Mouse (Mus musculus) neural tube, embryonic 15.5 days (tissue): ENCODE measurements around the gene Asxl2. TPM values are rescaled to one million over a fixed set of nuclear protein-coding genes. Genes with fewer than 3 reads are reported as not detected.
"Not testable (repeated sequence)": the region's sequence is repeated elsewhere in the genome, so short reads cannot be mapped to it uniquely, and the experiment has no call there.

Experiments used
- ATAC-seq: fragments of 200-750 bp; cut with Nextera tagmentation; 2 replicates; pipeline ENCODE4 v1.8.0; 2017; ENCODE audit warnings: mild to moderate bottlenecking, moderate TSS enrichment, moderate library complexity; ENCODE audit not compliant: low FRiP score
- H3K27ac ChIP-seq: fragments of 300-500 bp; sonication (generic); replicated peaks from 2 replicates; pipeline ENCODE4 v1.5.1; 2015; ENCODE audit warnings: mild to moderate bottlenecking, inconsistent platforms
- H3K27me3 ChIP-seq: fragments of 300-500 bp; sonication (generic); replicated peaks from 2 replicates; pipeline ENCODE4 v1.6.1; 2015; ENCODE audit warnings: inconsistent platforms
- H3K36me3 ChIP-seq: fragments of 300-500 bp; sonication (generic); 2 replicates; pipeline ENCODE4 v1.6.1; 2015; ENCODE audit warnings: inconsistent platforms
- H3K4me1 ChIP-seq: fragments of 300-500 bp; sonication (generic); 2 replicates; pipeline ENCODE4 v1.6.1; 2015; ENCODE audit warnings: inconsistent platforms
- H3K4me2 ChIP-seq: fragments of 300-500 bp; sonication (generic); 2 replicates; pipeline ENCODE4 v1.6.1; 2015; ENCODE audit warnings: inconsistent platforms, mild to moderate bottlenecking, moderate library complexity
- H3K4me3 ChIP-seq: fragments of 300-500 bp; sonication (generic); replicated peaks from 2 replicates; pipeline ENCODE4 v1.5.1; 2015; ENCODE audit warnings: mild to moderate bottlenecking, inconsistent platforms
- H3K9ac ChIP-seq: fragments of 300-500 bp; sonication (generic); replicated peaks from 2 replicates; pipeline ENCODE4 v1.6.1; 2015; ENCODE audit warnings: mild to moderate bottlenecking, inconsistent platforms
- H3K9me3 ChIP-seq: fragments of 300-500 bp; sonication (generic); replicated peaks from 2 replicates; pipeline ENCODE4 v1.6.1; 2016; ENCODE audit warnings: inconsistent platforms
- WGBS: fragments of 180-500 bp; shearing (Covaris S2); methylation state at CpG from one replicate; pipeline ENCODE4 v1.1.7; 2015; ENCODE audit warnings: mixed read lengths; 5-methylcytosine and 5-hydroxymethylcytosine counted together
- polyA plus RNA-seq: library from polyadenylated mRNA; unstranded; fragments of >200 nt; fragmentation: Nextera tagmentation; extraction: Ambion mirVana; gene quantifications from 2 replicates; pipeline ENCODE4 v1.2.1, GENCODE M21; 2015

The Asxl2 gene
- polyA plus RNA-seq, 1 experiment from 2014 or later = 10.4 TPM

GRCm38 (mm10) chr12:3518665-3519297 lies 92.1 kb downstream of the Asxl2 start:
- no peak overlapping the region for H3K4me2 ChIP-seq
- H3K27me3 ChIP-seq = no peaks in the 10 kb centered on the region
- WGBS = 46% methylated on average over 4 of the region's 4 CpGs
- H3K4me1 ChIP-seq = 0 out of 2 replicates have a peak, but pooled peaks cover 3% of the 10 kb centered on the region
- ATAC-seq = no peak
- H3K4me3 ChIP-seq = no peak overlapping the region
- no peaks in the 10 kb centered on the region for H3K9me3 ChIP-seq
- no peaks in the 10 kb centered on the region for H3K36me3 ChIP-seq
- no peak overlapping the region for H3K9ac ChIP-seq
- H3K27ac ChIP-seq = no peak overlapping the region

- not testable (repeated sequence) for H3K27me3 ChIP-seq, H3K4me2 ChIP-seq, H3K9me3 ChIP-seq, H3K4me3 ChIP-seq, H3K9ac ChIP-seq, H3K36me3 ChIP-seq, H3K4me1 ChIP-seq, H3K27ac ChIP-seq, ATAC-seq
- WGBS = 95% methylated on average over 8 of the region's 8 CpGs
Observed at GRCm38 (mm10) chr12:3521806-3522205, 95.1 kb downstream of the Asxl2 start.

- Histone ChIP-seq H3K9me3 (no peaks in the 10 kb centered on the region), H3K27ac (no peak overlapping the region), H3K27me3 (no peaks in the 10 kb centered on the region), H3K4me2 (no peak overlapping the region), H3K4me1 (no peaks in the 10 kb centered on the region), H3K36me3 (no peaks in the 10 kb centered on the region), H3K9ac (no peak overlapping the region), H3K4me3 (no peak overlapping the region)
- no peak for ATAC-seq
- 93% methylated on average over 5 of the region's 5 CpGs for WGBS
Observed at GRCm38 (mm10) chr12:3525536-3525935, 98.9 kb downstream of the Asxl2 start.

- H3K4me3 ChIP-seq, H3K4me2 ChIP-seq, ATAC-seq, H3K36me3 ChIP-seq, H3K27ac ChIP-seq, H3K9me3 ChIP-seq, H3K4me1 ChIP-seq, H3K27me3 ChIP-seq, H3K9ac ChIP-seq: not testable (repeated sequence)
- WGBS = 90% methylated on average over 1 of the region's 1 CpGs
Observed at GRCm38 (mm10) chr12:3535446-3535845, 108.8 kb downstream of the Asxl2 start.

- Histone ChIP-seq H3K27ac (no peak overlapping the region), H3K4me3 (no peak overlapping the region), H3K4me1 (no peaks in the 10 kb centered on the region), H3K27me3 (no peaks in the 10 kb centered on the region), H3K4me2 (no peak overlapping the region), H3K36me3 (no peaks in the 10 kb centered on the region), H3K9ac (no peak overlapping the region), H3K9me3 (0 out of 2 replicates have a peak, but pooled peaks cover 3% of the 10 kb centered on the region)
- peak; percentile 35; the same call in 1 of the 2 replicates for ATAC-seq
- WGBS = 59% methylated on average over 3 of the region's 3 CpGs
Observed at GRCm38 (mm10) chr12:3537616-3538015, 111.0 kb downstream of the Asxl2 start.

GRCm38 (mm10) chr12:3538036-3538435 lies 111.4 kb downstream of the Asxl2 start:
- no peak for ATAC-seq
- no peak overlapping the region for H3K9ac ChIP-seq
- no peaks in the 10 kb centered on the region for H3K4me1 ChIP-seq
- 81% methylated on average over 1 of the region's 1 CpGs for WGBS
- no peak overlapping the region for H3K4me3 ChIP-seq
- H3K27ac ChIP-seq = no peak overlapping the region
- no peaks in the 10 kb centered on the region for H3K36me3 ChIP-seq
- no peak overlapping the region for H3K4me2 ChIP-seq
- H3K9me3 ChIP-seq = 0 out of 2 replicates have a peak, but pooled peaks cover 3% of the 10 kb centered on the region
- H3K27me3 ChIP-seq = no peaks in the 10 kb centered on the region

- no peak overlapping the region for H3K9ac ChIP-seq
- H3K4me3 ChIP-seq = no peak overlapping the region
- H3K4me2 ChIP-seq = no peak overlapping the region
- H3K4me1 ChIP-seq = no peaks in the 10 kb centered on the region
- H3K27me3 ChIP-seq = no peaks in the 10 kb centered on the region
- no peaks in the 10 kb centered on the region for H3K9me3 ChIP-seq
- WGBS = 88% methylated on average over 2 of the region's 2 CpGs
- ATAC-seq = no peak
- no peak overlapping the region for H3K27ac ChIP-seq
- no peaks in the 10 kb centered on the region for H3K36me3 ChIP-seq
Observed at GRCm38 (mm10) chr12:3539605-3540004, 112.9 kb downstream of the Asxl2 start.

GRCm38 (mm10) chr12:3540871-3541270 lies 114.2 kb downstream of the Asxl2 start:
- no peaks in the 10 kb centered on the region for H3K4me1 ChIP-seq
- ATAC-seq = no peak
- no peak overlapping the region for H3K9ac ChIP-seq
- no peak overlapping the region for H3K4me2 ChIP-seq
- no peaks in the 10 kb centered on the region for H3K27me3 ChIP-seq
- WGBS = 96% methylated on average over 7 of the region's 7 CpGs
- no peaks in the 10 kb centered on the region for H3K9me3 ChIP-seq
- no peaks in the 10 kb centered on the region for H3K36me3 ChIP-seq
- H3K4me3 ChIP-seq = no peak overlapping the region
- no peak overlapping the region for H3K27ac ChIP-seq

GRCm38 (mm10) chr12:3545451-3545850 lies 118.8 kb downstream of the Asxl2 start:
- 81% methylated on average over 3 of the region's 3 CpGs for WGBS
- no peaks in the 10 kb centered on the region for H3K27me3 ChIP-seq
- H3K36me3 ChIP-seq = no peaks in the 10 kb centered on the region
- H3K4me2 ChIP-seq = no peak overlapping the region
- H3K9me3 ChIP-seq = no peaks in the 10 kb centered on the region
- no peak for ATAC-seq
- no peak overlapping the region for H3K4me3 ChIP-seq
- H3K27ac ChIP-seq = no peak overlapping the region
- 0 out of 2 replicates have a peak, but pooled peaks cover 2% of the 10 kb centered on the region for H3K4me1 ChIP-seq
- H3K9ac ChIP-seq = no peak overlapping the region

GRCm38 (mm10) chr12:3546121-3546658 lies 119.5 kb downstream of the Asxl2 start:
- no peak overlapping the region for H3K27ac ChIP-seq
- no peaks in the 10 kb centered on the region for H3K27me3 ChIP-seq
- no peaks in the 10 kb centered on the region for H3K9me3 ChIP-seq
- 0 out of 2 replicates have a peak, but pooled peaks cover 2% of the 10 kb centered on the region for H3K4me1 ChIP-seq
- H3K36me3 ChIP-seq = no peaks in the 10 kb centered on the region
- ATAC-seq = no peak
- no peak overlapping the region for H3K4me2 ChIP-seq
- H3K9ac ChIP-seq = no peak overlapping the region
- H3K4me3 ChIP-seq = no peak overlapping the region
- WGBS = 66% methylated on average over 4 of the region's 4 CpGs

GRCm38 (mm10) chr12:3546781-3547180 lies 120.1 kb downstream of the Asxl2 start:
- Histone ChIP-seq H3K4me1 (0 out of 2 replicates have a peak, but pooled peaks cover 2% of the 10 kb centered on the region), H3K9ac (no peak overlapping the region), H3K9me3 (no peaks in the 10 kb centered on the region), H3K4me2 (no peak overlapping the region), H3K4me3 (no peak overlapping the region), H3K27ac (no peak overlapping the region), H3K36me3 (no peaks in the 10 kb centered on the region), H3K27me3 (no peaks in the 10 kb centered on the region)
- 45% methylated on average over 6 of the region's 6 CpGs for WGBS
- no peak for ATAC-seq

- no peak overlapping the region for H3K4me3 ChIP-seq
- WGBS = 71% methylated on average over 4 of the region's 4 CpGs
- no peak overlapping the region for H3K9ac ChIP-seq
- H3K27me3 ChIP-seq = no peaks in the 10 kb centered on the region
- ATAC-seq = no peak
- H3K4me2 ChIP-seq = no peak overlapping the region
- H3K9me3 ChIP-seq = no peaks in the 10 kb centered on the region
- H3K4me1 ChIP-seq = 0 out of 2 replicates have a peak, but pooled peaks cover 2% of the 10 kb centered on the region
- no peaks in the 10 kb centered on the region for H3K36me3 ChIP-seq
- H3K27ac ChIP-seq = no peak overlapping the region
Observed at GRCm38 (mm10) chr12:3547506-3547905, 120.8 kb downstream of the Asxl2 start.
